Mouse (Mus musculus) intestine, embryonic 16.5 days (tissue): Measurements from ENCODE around the gene Gzmk. TPM values are rescaled to one million over a fixed set of nuclear protein-coding genes. Genes with fewer than 3 reads are reported as not detected.

Experiments used
- ATAC-seq: fragments of 200-750 bp; cut with Nextera tagmentation; 2 replicates; pipeline ENCODE4 v1.8.0; 2017; ENCODE audit warnings: moderate TSS enrichment, moderate library complexity
- H3K27ac ChIP-seq: fragments of 300-500 bp; sonication (generic); 2 replicates; pipeline ENCODE4 v1.5.1; 2014; ENCODE audit warnings: mild to moderate bottlenecking, low read length
- H3K27me3 ChIP-seq: fragments of 300-500 bp; sonication (generic); replicated peaks from 2 replicates; pipeline ENCODE4 v1.6.1; 2014; ENCODE audit warnings: low read length, control low read depth, mixed read lengths; ENCODE audit not compliant: control insufficient read depth, insufficient read depth
- H3K36me3 ChIP-seq: fragments of 300-500 bp; sonication (generic); 2 replicates; pipeline ENCODE4 v1.6.1; 2014; ENCODE audit warnings: low read length, control low read depth; ENCODE audit not compliant: control insufficient read depth, insufficient read depth
- H3K4me1 ChIP-seq: fragments of 300-500 bp; sonication (generic); 2 replicates; pipeline ENCODE4 v1.6.1; 2014; ENCODE audit warnings: low read length, control low read depth, mixed read lengths; ENCODE audit not compliant: control insufficient read depth, insufficient read depth
- H3K4me2 ChIP-seq: fragments of 300-500 bp; sonication (generic); 2 replicates; pipeline ENCODE4 v1.6.1; 2014; ENCODE audit warnings: low read depth, low read length, control low read depth
- H3K4me3 ChIP-seq: fragments of 300-500 bp; sonication (generic); 2 replicates; pipeline ENCODE4 v1.5.1; 2014; ENCODE audit warnings: mild to moderate bottlenecking, low read length
- H3K9ac ChIP-seq: fragments of 300-500 bp; sonication (generic); 2 replicates; pipeline ENCODE4 v1.6.1; 2014; ENCODE audit warnings: low read depth, low read length
- H3K9me3 ChIP-seq: fragments of 300-500 bp; sonication (generic); 2 replicates; pipeline ENCODE4 v1.6.1; 2016; ENCODE audit warnings: low read length, control low read depth; ENCODE audit not compliant: control insufficient read depth
- WGBS: fragments of 180-500 bp; shearing (Covaris S2); extraction: QIAGEN DNeasy Blood & Tissue Kit; methylation state at CpG from one replicate; pipeline ENCODE4 v1.1.7; 2014; 5-methylcytosine and 5-hydroxymethylcytosine counted together
- polyA plus RNA-seq: library from polyadenylated mRNA; unstranded; fragments of >200 nt; fragmentation: Nextera tagmentation; extraction: Ambion mirVana; gene quantifications from 2 replicates; pipeline ENCODE4 v1.2.1, GENCODE M21; 2015

Gzmk gene
- polyA plus RNA-seq, 1 experiment from 2014 or later: not detected

- Histone ChIP-seq H3K27ac (no peak overlapping the region), H3K4me2 (no peak overlapping the region), H3K27me3 (no peaks in the 10 kb centered on the region), H3K9me3 (no peaks in the 10 kb centered on the region), H3K4me3 (no peak overlapping the region), H3K36me3 (no peaks in the 10 kb centered on the region), H3K9ac (no peak overlapping the region), H3K4me1 (no peaks in the 10 kb centered on the region)
- WGBS: 63% methylated on average over 13 of the region's 13 CpGs
- ATAC-seq: no peak
Measured at GRCm38 (mm10) chr13:113196808-113197674, 28.7 kb downstream of the Gzmk start.

GRCm38 (mm10) chr13:113183720-113184119 lies 42.0 kb downstream of the Gzmk start:
- no peak for ATAC-seq
- H3K36me3 ChIP-seq: no peaks in the 10 kb centered on the region
- no peak overlapping the region for H3K4me2 ChIP-seq
- H3K27ac ChIP-seq: no peak overlapping the region
- no peaks in the 10 kb centered on the region for H3K4me1 ChIP-seq
- no peaks in the 10 kb centered on the region for H3K27me3 ChIP-seq
- no peak overlapping the region for H3K4me3 ChIP-seq
- H3K9ac ChIP-seq: no peak overlapping the region
- 88% methylated on average over 4 of the region's 4 CpGs for WGBS
- no peaks in the 10 kb centered on the region for H3K9me3 ChIP-seq

GRCm38 (mm10) chr13:113183310-113183709 lies 42.4 kb downstream of the Gzmk start:
- Histone ChIP-seq H3K4me2 (no peak overlapping the region), H3K4me3 (no peak overlapping the region), H3K36me3 (no peaks in the 10 kb centered on the region), H3K27ac (no peak overlapping the region), H3K27me3 (no peaks in the 10 kb centered on the region), H3K9me3 (no peaks in the 10 kb centered on the region), H3K4me1 (no peaks in the 10 kb centered on the region), H3K9ac (no peak overlapping the region)
- ATAC-seq: no peak
- WGBS: 81% methylated on average over 8 of the region's 8 CpGs

GRCm38 (mm10) chr13:113174162-113174561 lies 51.5 kb downstream of the Gzmk start:
- ATAC-seq: no peak
- Histone ChIP-seq H3K27me3 (no peaks in the 10 kb centered on the region), H3K9me3 (no peaks in the 10 kb centered on the region), H3K9ac (no peak overlapping the region), H3K36me3 (no peaks in the 10 kb centered on the region), H3K4me2 (no peak overlapping the region), H3K4me3 (no peak overlapping the region), H3K27ac (no peak overlapping the region), H3K4me1 (no peaks in the 10 kb centered on the region)
- WGBS: 82% methylated on average over 6 of the region's 6 CpGs

GRCm38 (mm10) chr13:113170256-113170655 lies 55.5 kb downstream of the Gzmk start:
- no peak for ATAC-seq
- no peaks in the 10 kb centered on the region for H3K27me3 ChIP-seq
- no peaks in the 10 kb centered on the region for H3K36me3 ChIP-seq
- H3K9ac ChIP-seq: no peak overlapping the region
- H3K4me1 ChIP-seq: peaks cover 3% of the 10 kb centered on the region; the same call in 1 of the 2 replicates
- H3K27ac ChIP-seq: no peak overlapping the region
- no peaks in the 10 kb centered on the region for H3K9me3 ChIP-seq
- H3K4me3 ChIP-seq: no peak overlapping the region
- no peak overlapping the region for H3K4me2 ChIP-seq

- Histone ChIP-seq H3K9me3 (no peaks in the 10 kb centered on the region), H3K4me3 (no peak overlapping the region), H3K36me3 (no peaks in the 10 kb centered on the region), H3K4me1 (peaks cover 3% of the 10 kb centered on the region; the same call in 1 of the 2 replicates), H3K9ac (no peak overlapping the region), H3K4me2 (0 out of 2 replicates have a peak overlapping the region, but pooled peaks have one; percentile 16), H3K27me3 (no peaks in the 10 kb centered on the region), H3K27ac (no peak overlapping the region; the same call in 1 of the 2 replicates)
- peak; percentile 86 for ATAC-seq
- 58% methylated on average over 9 of the region's 9 CpGs for WGBS
Measured at GRCm38 (mm10) chr13:113168018-113168534, 57.6 kb downstream of the Gzmk start.

GRCm38 (mm10) chr13:113164252-113165005 lies 61.3 kb downstream of the Gzmk start:
- no peak overlapping the region for H3K27ac ChIP-seq
- H3K36me3 ChIP-seq: no peaks in the 10 kb centered on the region
- 92% methylated on average over 5 of the region's 5 CpGs for whole genome bisulfite sequencing
- no peak overlapping the region for H3K4me3 ChIP-seq
- no peak for ATAC-seq
- H3K9me3 ChIP-seq: no peaks in the 10 kb centered on the region
- no peaks in the 10 kb centered on the region for H3K27me3 ChIP-seq
- H3K9ac ChIP-seq: no peak overlapping the region
- H3K4me2 ChIP-seq: no peak overlapping the region
- peaks cover 3% of the 10 kb centered on the region; the same call in 1 of the 2 replicates for H3K4me1 ChIP-seq

GRCm38 (mm10) chr13:113151556-113151955 lies 74.2 kb downstream of the Gzmk start:
- H3K4me3 ChIP-seq: no peak overlapping the region
- no peak for ATAC-seq
- WGBS: 84% methylated on average over 4 of the region's 4 CpGs
- no peaks in the 10 kb centered on the region for H3K36me3 ChIP-seq
- no peaks in the 10 kb centered on the region for H3K4me1 ChIP-seq
- no peak overlapping the region for H3K4me2 ChIP-seq
- no peak overlapping the region for H3K27ac ChIP-seq
- H3K9ac ChIP-seq: no peak overlapping the region
- H3K27me3 ChIP-seq: no peaks in the 10 kb centered on the region
- H3K9me3 ChIP-seq: no peaks in the 10 kb centered on the region

- H3K27ac ChIP-seq: no peak overlapping the region
- no peaks in the 10 kb centered on the region for H3K4me1 ChIP-seq
- no peak overlapping the region for H3K4me2 ChIP-seq
- no peaks in the 10 kb centered on the region for H3K36me3 ChIP-seq
- no peaks in the 10 kb centered on the region for H3K9me3 ChIP-seq
- no peak for ATAC-seq
- no peak overlapping the region for H3K9ac ChIP-seq
- H3K4me3 ChIP-seq: no peak overlapping the region
- no peaks in the 10 kb centered on the region for H3K27me3 ChIP-seq
- 88% methylated on average over 1 of the region's 1 CpGs for WGBS
Measured at GRCm38 (mm10) chr13:113139597-113139996, 86.1 kb downstream of the Gzmk start.
